Mouse (Mus musculus): ENCODE measurements around the gene Gm11756. TPM values are rescaled to one million over a fixed set of nuclear protein-coding genes. Genes with fewer than 3 reads are reported as not detected.

Gene Gm11756
- not detected in 2 replicates for polyA plus RNA-seq (2015; fragmentation: Nextera tagmentation; extraction: Ambion mirVana)

GRCm38 (mm10) chr4:73920660-73921059 is at the start of gene Gm11756:
Gene Gm11756, minus strand, starts transcription at chr4:73920760.

GRCm38 (mm10) chr4:73950375-73950896 is 29.9 kb upstream of the Gm11756 start, which contains the start of gene 2310002L09Rik:
Gene 2310002L09Rik, minus strand, starts transcription at chr4:73950846.

GRCm38 (mm10) chr4:73905853-73906252 is 14.7 kb downstream of the Gm11756 start, which contains the start of gene Gm13871:
Gene Gm13871, minus strand, starts transcription at chr4:73905953.

GRCm38 (mm10) chr4:73891012-73891411 is 29.5 kb downstream of the Gm11756 start, which contains the start of gene Gm11757:
Gene Gm11757, minus strand, starts transcription at chr4:73891112.

GRCm38 (mm10) chr4:73876166-73876565 is 44.4 kb downstream of the Gm11756 start, which contains the start of gene Gm11758:
Gene Gm11758, minus strand, starts transcription at chr4:73876266.

Other genes with a start within 250 kb of the Gm11756 start
- gene Gm428, start 237.2 kb downstream of the Gm11756 start, polyA plus RNA-seq (2015; fragmentation: Nextera tagmentation; extraction: Ambion mirVana): not detected in 2 replicates
- 0.71 and 0.83 TPM in 2 replicates for gene Rasef, start 129.8 kb downstream of the Gm11756 start, polyA plus RNA-seq (2015; fragmentation: Nextera tagmentation; extraction: Ambion mirVana)
- not detected in 2 replicates for gene Gm11758, start 44.5 kb downstream of the Gm11756 start, polyA plus RNA-seq (2015; fragmentation: Nextera tagmentation; extraction: Ambion mirVana)
- gene Gm11757, start 29.6 kb downstream of the Gm11756 start, polyA plus RNA-seq (2015; fragmentation: Nextera tagmentation; extraction: Ambion mirVana): not detected in 2 replicates
- gene Gm13871, start 14.8 kb downstream of the Gm11756 start, polyA plus RNA-seq (2015; fragmentation: Nextera tagmentation; extraction: Ambion mirVana): not detected in 2 replicates
- gene 2310002L09Rik, start 30.1 kb upstream of the Gm11756 start, polyA plus RNA-seq (2015; fragmentation: Nextera tagmentation; extraction: Ambion mirVana): 0.22 TPM in 1 of 2 replicates, not detected in the other
- 27.1 and 27.6 TPM in 2 replicates for gene Frmd3, start 92.7 kb upstream of the Gm11756 start, polyA plus RNA-seq (2015; fragmentation: Nextera tagmentation; extraction: Ambion mirVana)

All from neural tube, postnatal 0 days (tissue).